ENCODE assay signal across 8 mouse cellular contexts in genomic region chr15:85581563-85582064, GRCm38 (mm10). TPM values are rescaled to one million over a fixed set of nuclear protein-coding genes. Genes with fewer than 3 reads are reported as not detected.
DNase-seq lines count a peak whose midpoint lies in the region; ATAC-seq and TF ChIP-seq lines count a peak whose summit lies in the region.

No protein-coding gene starts in this region.

- H3K27me3 ChIP-seq in heart, embryonic 14.5 days (ENCODE audit: control insufficient read depth, insufficient read depth, low read length): peaks cover 95% of the 10 kb centered on the region
- H3K27me3 ChIP-seq in intestine, embryonic 15.5 days (replicated peaks): peaks cover 76% of the 10 kb centered on the region
- H3K27me3 ChIP-seq in midbrain, embryonic 14.5 days (ENCODE audit: control insufficient read depth, insufficient read depth, low read length): peaks cover 63% of the 10 kb centered on the region

- H3K4me3 ChIP-seq in heart, embryonic 14.5 days (ENCODE audit: control insufficient read depth in 1 of 2, insufficient read depth in 1 of 2, low read depth in 1 of 2, low read length in 2 of 2): peak overlapping the region; percentile 37 to 48
- peak overlapping the region; percentile 54 for H3K4me3 ChIP-seq in intestine, embryonic 15.5 days (replicated peaks)
- H3K4me3 ChIP-seq in midbrain, embryonic 14.5 days (replicated peaks; ENCODE audit: low read depth, low read length): peak overlapping the region; percentile 58

- WGBS in heart, embryonic 14.5 days: 0% methylated on average over 49 of the region's 67 CpGs
- WGBS in intestine, embryonic 15.5 days: under 1% methylated on average over 47 of the region's 67 CpGs
- WGBS in midbrain, embryonic 14.5 days: under 1% methylated on average over 58 of the region's 67 CpGs

- TF ChIP-seq CTCF in brain, embryonic 14.5 days (IDR thresholded peaks at IDR 0.05; ENCODE audit: borderline replicate concordance, extremely low read depth, insufficient read depth, insufficient read length): no peak

- H3K4me1 ChIP-seq in heart, embryonic 14.5 days (ENCODE audit: control insufficient read depth in 2 of 2, insufficient read depth in 2 of 2, low read length in 2 of 2): peaks cover 0 to 29% of the 10 kb centered on the region in 2 experiments; a peak in 3 of 4 replicates
- peaks cover 34% of the 10 kb centered on the region for H3K4me1 ChIP-seq in intestine, embryonic 15.5 days (replicated peaks)
- peaks cover 31% of the 10 kb centered on the region for H3K4me1 ChIP-seq in midbrain, embryonic 14.5 days (ENCODE audit: control insufficient read depth, insufficient read depth, low read length)

- no peak for TF ChIP-seq POLR2A in brain, embryonic 14.5 days (IDR thresholded peaks at IDR 0.05; ENCODE audit: borderline replicate concordance, extremely low read depth, insufficient read depth, insufficient read length, poor library complexity, severe bottlenecking)

- H3K4me2 ChIP-seq in heart, embryonic 14.5 days (ENCODE audit: low read length): peak overlapping the region; percentile 85
- H3K4me2 ChIP-seq in intestine, embryonic 15.5 days (replicated peaks): peak overlapping the region; percentile 96
- H3K4me2 ChIP-seq in midbrain, embryonic 14.5 days (ENCODE audit: low read length): peak overlapping the region; percentile 98

- H3K9ac ChIP-seq in heart, embryonic 14.5 days (ENCODE audit: low read length): 0 out of 2 replicates have a peak overlapping the region, but pooled peaks have one; percentile 0
- H3K9ac ChIP-seq in intestine, embryonic 15.5 days: peak overlapping the region; percentile 14; the same call in 1 of the 2 replicates
- H3K9ac ChIP-seq in midbrain, embryonic 14.5 days (replicated peaks; ENCODE audit: low read length): peak overlapping the region; percentile 63

- no peaks in the 10 kb centered on the region for H3K36me3 ChIP-seq in heart, embryonic 14.5 days (ENCODE audit: control insufficient read depth, insufficient read depth, low read length)
- H3K36me3 ChIP-seq in intestine, embryonic 15.5 days: no peaks in the 10 kb centered on the region
- no peaks in the 10 kb centered on the region for H3K36me3 ChIP-seq in midbrain, embryonic 14.5 days (ENCODE audit: control insufficient read depth, insufficient read depth, low read length)

- H3K27ac ChIP-seq in heart, embryonic 14.5 days (replicated peaks in 1 of 2; ENCODE audit: control insufficient read depth in 1 of 2, insufficient read depth in 1 of 2, low read depth in 2 of 2, low read length in 2 of 2): no peak overlapping the region
- no peak overlapping the region for H3K27ac ChIP-seq in intestine, embryonic 15.5 days
- H3K27ac ChIP-seq in midbrain, embryonic 14.5 days (replicated peaks; ENCODE audit: low read depth, low read length): peak overlapping the region; percentile 60

- DNase-seq in heart, adult 9 months (ENCODE audit: low spot score in 2 of 2): no peak
- peak; percentile 55 for DNase-seq in brain, embryonic 14.5 days (ENCODE audit: low read depth)
- peak; percentile 62 for DNase-seq in midbrain, embryonic 14.5 days
- DNase-seq in natural killer cell, adult 2 months (ENCODE audit: low spot score in 2 of 2): no peak
- no peak for DNase-seq in spleen, postnatal 36 days (ENCODE audit: low spot score in 2 of 2)

- peaks cover 2% of the 10 kb centered on the region; the same call in 1 of the 2 replicates for H3K9me3 ChIP-seq in heart, embryonic 14.5 days (ENCODE audit: control insufficient read depth, low read length)
- no peaks in the 10 kb centered on the region for H3K9me3 ChIP-seq in intestine, embryonic 15.5 days
- no peaks in the 10 kb centered on the region for H3K9me3 ChIP-seq in midbrain, embryonic 14.5 days (ENCODE audit: control insufficient read depth, low read length)

- ATAC-seq in heart, embryonic 14.5 days (ENCODE audit: insufficient number of reproducible peaks, insufficient read depth, low FRiP score, low read depth): no peak
- peak; percentile 39; the same call in 1 of the 2 replicates for ATAC-seq in intestine, embryonic 15.5 days
- no peak for ATAC-seq in midbrain, embryonic 14.5 days (ENCODE audit: low FRiP score, low TSS enrichment)
- ATAC-seq in CD4-positive, CD25-positive, alpha-beta regulatory T cell, adult 4 months: no peak

RNA-seq across cellular contexts. Expression of gene Wnt7b, which starts 0.7 kb away (rescaled TPM):
- 0.23 and 0.41 TPM in 2 replicates for polyA plus RNA-seq in heart, embryonic 14.5 days (2014; fragmentation: Nextera tagmentation; extraction: Ambion mirVana)
- polyA plus RNA-seq in brain, embryonic 14.5 days (2012; rRNA removed): 56.4 and 72.5 TPM in 2 replicates
- 1.5 and 1.7 TPM in 2 replicates for polyA plus RNA-seq in intestine, embryonic 15.5 days (2015; fragmentation: Nextera tagmentation; extraction: Ambion mirVana)
- 38.0 and 43.1 TPM in 2 replicates for polyA plus RNA-seq in midbrain, embryonic 14.5 days (2014; fragmentation: Nextera tagmentation; extraction: Ambion mirVana)
- not detected for polyA plus RNA-seq in CD4-positive, CD25-positive, alpha-beta regulatory T cell, adult 4 months (2017; shearing (Covaris generic))

Comparison
In these comparisons a context has a peak if more than half of its experiments do, and no peak if none do; other contexts are left out.
1. H3K9ac ChIP-seq: peak in every context shown above with its lines; median percentile 63 in midbrain, embryonic 14.5 days; 14 in intestine, embryonic 15.5 days; 0 in heart, embryonic 14.5 days.
2. DNase-seq: peak in brain, embryonic 14.5 days (single experiment) and midbrain, embryonic 14.5 days (single experiment); none in heart, adult 9 months (0 of 2), natural killer cell, adult 2 months (0 of 2) and spleen, postnatal 36 days (0 of 2).
3. RNA of gene Wnt7b, which starts 0.7 kb away (polyA plus RNA-seq): 56.4 to 72.5 TPM in brain, embryonic 14.5 days and 38.0 to 43.1 TPM in midbrain, embryonic 14.5 days; 1.5 to 1.7 TPM in intestine, embryonic 15.5 days, 0.23 to 0.41 TPM in heart, embryonic 14.5 days and not detected in CD4-positive, CD25-positive, alpha-beta regulatory T cell, adult 4 months; every median in the first group is over 10 times any median in the second.
4. Peak in every context shown above with its lines, with median percentiles within 50 percentile points of each other: H3K4me2 ChIP-seq and H3K4me3 ChIP-seq.